Mouse (Mus musculus) embryonic facial prominence, embryonic 13.5 days (tissue): ENCODE measurements at regions not wholly inside any gene's neighbourhood (a gene's known extent, or its start where the extent isn't known, plus 50 kb on each side); places are given as distances from the start of the nearest gene placed in this dataset.
A peak's percentile ranks its signal among the peaks of the same experiment; 100 is the strongest.

Experiments used
- ATAC-seq: fragments of 200-750 bp; cut with Nextera tagmentation; 2 replicates; pipeline ENCODE4 v1.8.0; 2017; ENCODE audit warnings: low read depth; ENCODE audit not compliant: insufficient number of reproducible peaks, insufficient read depth, low FRiP score, low TSS enrichment
- H3K27ac ChIP-seq: fragments of 300-500 bp; sonication (generic); 2 replicates; pipeline ENCODE4 v1.5.1; 2015; ENCODE audit warnings: moderate library complexity, mild to moderate bottlenecking, inconsistent platforms
- H3K27me3 ChIP-seq: fragments of 300-500 bp; sonication (generic); 2 replicates; pipeline ENCODE4 v1.6.1; 2015; ENCODE audit warnings: mild to moderate bottlenecking, inconsistent platforms
- H3K36me3 ChIP-seq: fragments of 300-500 bp; sonication (generic); 2 replicates; pipeline ENCODE4 v1.6.1; 2015; ENCODE audit warnings: mild to moderate bottlenecking, inconsistent platforms
- H3K4me1 ChIP-seq: fragments of 300-500 bp; sonication (generic); 2 replicates; pipeline ENCODE4 v1.6.1; 2015; ENCODE audit warnings: inconsistent platforms
- H3K4me2 ChIP-seq: fragments of 300-500 bp; sonication (generic); 2 replicates; pipeline ENCODE4 v1.6.1; 2015; ENCODE audit warnings: moderate library complexity, mild to moderate bottlenecking, inconsistent platforms
- H3K4me3 ChIP-seq: fragments of 300-500 bp; sonication (generic); 2 replicates; pipeline ENCODE4 v1.5.1; 2015; ENCODE audit warnings: mild to moderate bottlenecking, inconsistent platforms
- H3K9ac ChIP-seq: fragments of 300-500 bp; sonication (generic); 2 replicates; pipeline ENCODE4 v1.6.1; 2015; ENCODE audit warnings: mild to moderate bottlenecking, inconsistent platforms
- H3K9me3 ChIP-seq: fragments of 300-500 bp; sonication (generic); 2 replicates; pipeline ENCODE4 v1.6.1; 2016; ENCODE audit warnings: inconsistent platforms
- WGBS: fragments of 180-500 bp; shearing (Covaris S2); methylation state at CpG from one replicate; pipeline ENCODE4 v1.1.7; 2015; ENCODE audit warnings: mixed read lengths; 5-methylcytosine and 5-hydroxymethylcytosine counted together

DNA sequence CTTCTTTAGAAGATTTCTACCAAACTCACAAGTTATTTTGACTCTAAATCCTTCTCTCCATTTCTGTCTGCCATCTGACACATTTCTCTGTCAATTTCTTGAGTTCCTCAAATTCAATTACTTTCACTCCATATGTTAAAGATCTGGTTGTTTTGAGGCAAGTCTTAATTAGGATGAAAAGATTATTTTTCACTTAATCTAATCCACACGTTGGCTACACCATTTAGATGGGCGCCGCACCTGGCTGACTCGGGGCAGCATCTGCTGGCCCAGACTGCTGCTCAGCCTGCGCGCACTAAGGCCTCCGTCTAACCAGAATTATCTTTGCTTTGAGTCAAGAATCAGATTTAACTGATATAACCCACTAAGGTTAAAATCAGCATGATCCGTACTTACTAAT is 894.3 kb downstream of the Diaph3 start:
- Histone ChIP-seq H3K4me1 (no peaks in the 10 kb centered on the region), H3K4me2 (no peak overlapping the region), H3K9me3 (no peaks in the 10 kb centered on the region), H3K9ac (no peak overlapping the region), H3K27me3 (no peaks in the 10 kb centered on the region), H3K4me3 (no peak overlapping the region), H3K27ac (no peak overlapping the region), H3K36me3 (no peaks in the 10 kb centered on the region)
- ATAC-seq: no peak
- WGBS: 60% methylated on average over 8 of the region's 8 CpGs

DNA sequence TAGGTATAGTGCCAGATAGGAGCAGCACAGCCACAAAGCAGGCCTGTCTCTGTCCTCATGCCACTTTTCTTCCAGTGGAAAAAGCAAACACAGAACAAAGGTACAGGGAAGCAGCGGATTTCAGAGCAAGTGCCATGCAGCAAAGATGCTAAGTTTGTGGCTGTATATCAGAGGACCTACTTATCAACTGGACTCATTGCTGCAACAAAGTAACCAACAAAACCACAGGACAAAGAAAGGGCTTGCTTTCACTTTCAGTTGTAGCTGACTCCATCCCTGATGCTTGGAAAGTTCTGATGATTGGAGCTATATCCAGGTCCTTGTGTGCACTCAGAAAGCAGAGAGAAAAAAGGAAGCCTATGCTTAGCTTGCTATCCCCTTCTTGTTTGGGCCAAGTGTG is 897.4 kb downstream of the Diaph3 start:
- H3K27ac ChIP-seq: no peak overlapping the region
- 79% methylated on average over 1 of the region's 1 CpGs for WGBS
- H3K9me3 ChIP-seq: no peaks in the 10 kb centered on the region
- no peaks in the 10 kb centered on the region for H3K27me3 ChIP-seq
- no peak overlapping the region for H3K4me2 ChIP-seq
- no peak for ATAC-seq
- no peaks in the 10 kb centered on the region for H3K36me3 ChIP-seq
- no peak overlapping the region for H3K4me3 ChIP-seq
- no peaks in the 10 kb centered on the region for H3K4me1 ChIP-seq
- H3K9ac ChIP-seq: no peak overlapping the region

DNA sequence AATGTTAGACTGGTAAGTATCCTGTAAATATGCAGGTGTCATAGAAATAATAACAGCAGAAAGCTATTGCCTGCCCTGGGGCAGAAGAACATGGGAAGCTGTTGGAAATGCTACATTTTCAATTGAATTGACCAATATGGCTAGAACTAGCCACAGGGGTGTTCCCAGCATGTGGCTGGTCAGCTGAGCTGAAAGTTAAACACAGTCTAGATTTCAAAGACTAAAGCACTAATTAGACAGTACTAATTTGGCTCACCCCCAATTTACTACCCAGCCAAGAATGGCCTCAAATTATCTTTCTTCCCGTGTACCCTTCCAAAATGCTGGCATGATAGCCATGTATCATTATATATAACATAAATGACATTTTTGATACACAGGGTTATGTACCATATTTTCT is 898.2 kb downstream of the Diaph3 start:
- WGBS: 65% methylated on average over 1 of the region's 1 CpGs
- no peak overlapping the region for H3K9ac ChIP-seq
- H3K4me2 ChIP-seq: no peak overlapping the region
- H3K4me1 ChIP-seq: no peaks in the 10 kb centered on the region
- no peaks in the 10 kb centered on the region for H3K27me3 ChIP-seq
- no peaks in the 10 kb centered on the region for H3K36me3 ChIP-seq
- ATAC-seq: no peak
- no peak overlapping the region for H3K4me3 ChIP-seq
- H3K9me3 ChIP-seq: no peaks in the 10 kb centered on the region
- no peak overlapping the region for H3K27ac ChIP-seq

DNA sequence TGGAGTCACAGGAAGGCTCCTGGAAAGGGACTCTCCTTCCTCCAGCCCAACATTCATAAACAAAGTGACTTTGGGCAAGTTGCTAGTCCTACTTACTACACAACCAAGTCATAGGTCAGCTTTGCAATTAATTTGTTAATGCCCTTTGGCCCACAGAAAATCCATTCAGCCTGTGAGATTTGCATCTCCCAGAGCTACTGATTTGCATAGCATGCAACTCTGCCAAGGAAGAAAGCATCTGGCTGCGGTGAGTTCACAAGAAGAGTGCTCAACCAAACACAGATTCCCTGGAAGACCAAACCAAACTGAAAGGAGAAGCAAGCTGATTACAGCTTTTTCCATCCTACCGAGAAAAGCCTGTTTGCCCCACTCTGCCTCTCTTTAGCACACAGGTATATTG is 901.9 kb downstream of the Diaph3 start:
- H3K4me1 ChIP-seq: no peaks in the 10 kb centered on the region
- no peak overlapping the region for H3K4me2 ChIP-seq
- 36% methylated on average over 2 of the region's 2 CpGs for WGBS
- no peaks in the 10 kb centered on the region for H3K27me3 ChIP-seq
- ATAC-seq: no peak
- H3K36me3 ChIP-seq: no peaks in the 10 kb centered on the region
- H3K9me3 ChIP-seq: no peaks in the 10 kb centered on the region
- H3K27ac ChIP-seq: no peak overlapping the region
- no peak overlapping the region for H3K9ac ChIP-seq
- H3K4me3 ChIP-seq: no peak overlapping the region

DNA sequence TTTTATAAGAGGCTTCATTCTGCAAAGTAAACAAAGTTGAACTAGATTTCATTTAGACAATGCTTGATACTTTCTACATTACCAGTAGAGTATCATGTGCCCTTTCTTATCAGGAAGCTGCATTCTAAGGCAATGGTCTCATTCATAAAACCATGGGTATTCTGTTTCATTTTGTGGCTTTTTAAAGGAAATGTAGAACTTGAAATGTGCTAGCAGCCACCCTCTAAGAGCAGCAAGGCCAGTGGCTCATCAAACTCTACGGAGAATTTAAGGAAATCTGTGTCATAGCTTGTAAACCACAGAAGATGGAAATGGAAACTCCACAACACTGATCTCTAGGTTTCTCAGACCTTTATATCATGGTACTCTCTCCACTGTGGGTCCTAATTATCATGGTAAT is 907.7 kb downstream of the Diaph3 start:
- no peaks in the 10 kb centered on the region for H3K4me1 ChIP-seq
- H3K4me3 ChIP-seq: no peak overlapping the region
- ATAC-seq: no peak
- H3K9me3 ChIP-seq: no peaks in the 10 kb centered on the region
- H3K4me2 ChIP-seq: no peak overlapping the region
- H3K27ac ChIP-seq: no peak overlapping the region
- H3K36me3 ChIP-seq: no peaks in the 10 kb centered on the region
- no peaks in the 10 kb centered on the region for H3K27me3 ChIP-seq
- 71% methylated on average over 1 of the region's 1 CpGs for WGBS
- H3K9ac ChIP-seq: no peak overlapping the region

DNA sequence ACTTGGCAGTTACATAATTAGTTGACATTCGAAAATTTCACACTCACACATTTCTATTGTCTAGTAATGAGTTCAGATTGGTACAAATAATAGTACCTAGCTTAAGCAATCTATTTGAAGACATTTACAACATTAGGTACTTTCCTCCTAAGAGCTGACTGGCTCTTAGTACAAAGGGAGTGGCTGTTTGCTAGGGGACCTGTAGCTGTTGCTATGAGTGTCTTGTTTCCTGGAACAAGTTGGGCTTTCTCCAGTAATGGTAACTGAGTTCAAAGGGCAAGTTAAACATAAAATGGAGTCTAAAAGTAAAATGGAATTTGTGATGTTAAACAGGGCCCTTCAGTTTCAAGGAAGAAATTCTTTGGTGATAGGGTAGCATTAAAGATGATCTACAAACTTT is 910.4 kb downstream of the Diaph3 start:
- H3K4me1 ChIP-seq: no peaks in the 10 kb centered on the region
- H3K9me3 ChIP-seq: no peaks in the 10 kb centered on the region
- no peak overlapping the region for H3K4me3 ChIP-seq
- no peak overlapping the region for H3K9ac ChIP-seq
- no peaks in the 10 kb centered on the region for H3K27me3 ChIP-seq
- no peak for ATAC-seq
- H3K36me3 ChIP-seq: no peaks in the 10 kb centered on the region
- no peak overlapping the region for H3K4me2 ChIP-seq
- H3K27ac ChIP-seq: no peak overlapping the region
- WGBS: 52% methylated on average over 1 of the region's 1 CpGs

DNA sequence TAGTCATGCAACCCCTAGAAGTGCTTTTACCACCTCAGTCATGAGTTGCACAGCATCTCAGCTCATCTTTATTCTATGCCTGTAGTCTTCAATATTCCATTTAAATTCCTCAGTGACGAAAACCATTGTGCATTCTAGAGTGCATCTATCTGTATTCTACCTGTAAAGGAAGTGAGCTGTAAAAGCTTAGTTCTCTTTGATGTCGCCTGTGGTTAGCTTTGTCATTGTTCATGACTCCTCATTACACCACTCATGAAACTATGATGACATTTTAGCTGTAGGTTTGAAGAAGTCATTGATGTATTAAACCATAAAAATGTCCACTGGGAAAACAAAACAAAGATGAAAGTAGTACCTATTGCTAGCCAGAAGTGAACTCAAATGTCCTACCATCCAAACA is 911.3 kb downstream of the Diaph3 start:
- 85% methylated on average over 2 of the region's 2 CpGs for WGBS
- Histone ChIP-seq H3K9ac (no peak overlapping the region), H3K4me3 (no peak overlapping the region), H3K27me3 (no peaks in the 10 kb centered on the region), H3K4me1 (no peaks in the 10 kb centered on the region), H3K9me3 (no peaks in the 10 kb centered on the region), H3K27ac (no peak overlapping the region), H3K36me3 (no peaks in the 10 kb centered on the region), H3K4me2 (no peak overlapping the region)
- no peak for ATAC-seq

DNA sequence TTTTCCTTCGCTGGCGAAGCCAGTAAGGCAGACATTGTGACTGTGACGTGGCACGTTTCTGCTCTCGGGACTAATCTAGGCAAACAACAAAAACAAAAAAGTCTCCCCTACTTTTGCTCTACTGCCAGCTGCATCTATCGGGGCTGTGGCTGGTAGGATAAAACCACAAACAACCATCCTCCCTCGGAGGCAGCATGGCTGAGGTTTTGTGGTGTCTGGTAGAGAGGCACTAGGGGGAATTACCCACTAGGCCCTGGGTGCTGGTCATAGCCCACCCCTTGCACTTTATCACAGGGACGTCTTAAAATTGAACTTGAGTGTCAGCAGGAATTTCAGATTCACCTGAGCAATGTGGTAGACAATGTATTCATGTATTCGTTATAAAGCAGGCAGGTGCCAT is 925.3 kb downstream of the Diaph3 start:
- Histone ChIP-seq H3K4me2 (no peak overlapping the region), H3K4me3 (no peak overlapping the region), H3K36me3 (no peaks in the 10 kb centered on the region), H3K27ac (no peak overlapping the region), H3K27me3 (no peaks in the 10 kb centered on the region), H3K9me3 (no peaks in the 10 kb centered on the region), H3K4me1 (no peaks in the 10 kb centered on the region), H3K9ac (no peak overlapping the region)
- no peak for ATAC-seq
- WGBS: 79% methylated on average over 9 of the region's 9 CpGs

DNA sequence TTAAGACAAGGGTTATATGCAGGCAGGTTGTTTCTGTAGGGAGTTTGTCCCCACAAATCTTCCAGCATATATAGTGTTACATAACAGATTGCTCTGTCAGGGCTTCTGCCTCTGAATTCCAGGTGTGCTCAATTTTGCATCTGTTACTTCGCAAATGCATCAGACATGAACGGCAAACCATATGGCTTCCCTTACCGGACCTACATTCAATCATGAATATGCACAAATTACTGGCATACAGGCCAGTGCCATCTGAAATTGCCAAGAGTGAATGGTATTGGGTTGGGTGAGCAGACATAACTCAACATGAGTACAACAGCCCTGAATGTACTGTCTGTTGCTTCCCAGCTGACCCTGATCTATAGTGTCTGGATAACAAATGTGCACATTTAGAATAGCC is 929.4 kb downstream of the Diaph3 start:
- no peak overlapping the region for H3K9ac ChIP-seq
- H3K36me3 ChIP-seq: no peaks in the 10 kb centered on the region
- H3K27ac ChIP-seq: no peak overlapping the region
- no peak overlapping the region for H3K4me2 ChIP-seq
- no peaks in the 10 kb centered on the region for H3K4me1 ChIP-seq
- ATAC-seq: 0 out of 2 replicates have a peak, but pooled peaks have one; percentile 26
- 57% methylated on average over 3 of the region's 3 CpGs for WGBS
- H3K27me3 ChIP-seq: no peaks in the 10 kb centered on the region
- no peaks in the 10 kb centered on the region for H3K9me3 ChIP-seq
- no peak overlapping the region for H3K4me3 ChIP-seq

DNA sequence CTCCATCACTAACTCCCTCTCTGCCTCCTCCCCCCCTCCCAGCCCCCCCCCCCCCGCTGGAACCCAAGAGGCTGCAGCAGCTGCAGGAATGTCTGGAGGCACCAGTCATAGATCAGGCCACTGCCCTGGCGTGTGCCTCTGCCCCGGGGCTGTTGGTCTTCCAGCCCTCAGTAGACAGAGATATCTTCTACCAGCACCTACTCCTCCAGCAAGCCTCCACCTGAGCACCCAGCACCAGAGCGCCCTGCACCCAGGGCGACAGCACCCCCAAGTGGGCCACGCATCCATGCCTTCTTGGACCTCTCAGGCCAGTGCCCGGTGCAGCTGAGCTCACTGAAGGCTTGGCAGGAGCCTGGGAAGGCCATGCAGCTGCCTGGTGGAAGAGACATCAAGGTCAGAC is 936.5 kb downstream of the Diaph3 start:
- Histone ChIP-seq H3K4me1 (no peaks in the 10 kb centered on the region), H3K9me3 (no peaks in the 10 kb centered on the region), H3K4me3 (no peak overlapping the region), H3K27me3 (no peaks in the 10 kb centered on the region), H3K4me2 (no peak overlapping the region), H3K9ac (no peak overlapping the region), H3K36me3 (no peaks in the 10 kb centered on the region), H3K27ac (no peak overlapping the region)
- ATAC-seq: 0 out of 2 replicates have a peak, but pooled peaks have one; percentile 10
- 76% methylated on average over 7 of the region's 7 CpGs for WGBS

DNA sequence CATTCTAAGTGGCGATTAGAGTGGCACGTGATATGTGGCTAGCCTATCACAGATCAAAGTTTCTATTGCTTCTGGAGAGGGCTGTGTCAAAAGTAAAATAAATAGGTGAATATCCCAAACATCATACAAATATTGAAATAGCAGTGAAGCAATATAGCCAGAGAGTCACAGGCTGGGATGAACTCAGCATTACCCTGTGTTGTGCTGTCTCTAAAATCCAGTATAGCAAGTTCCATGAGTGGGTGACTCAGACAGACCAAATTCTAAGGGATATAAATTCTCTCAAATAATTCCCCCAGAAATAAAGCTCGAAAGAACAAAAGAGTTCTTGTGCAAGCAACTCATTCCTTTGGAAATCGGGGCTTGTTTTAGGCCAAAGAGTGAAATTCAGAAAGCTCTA is 943.2 kb downstream of the Diaph3 start:
- Histone ChIP-seq H3K4me3 (no peak overlapping the region), H3K9me3 (no peaks in the 10 kb centered on the region), H3K9ac (no peak overlapping the region), H3K4me2 (no peak overlapping the region), H3K4me1 (no peaks in the 10 kb centered on the region), H3K27me3 (no peaks in the 10 kb centered on the region), H3K27ac (no peak overlapping the region), H3K36me3 (no peaks in the 10 kb centered on the region)
- 81% methylated on average over 4 of the region's 4 CpGs for WGBS
- ATAC-seq: no peak

DNA sequence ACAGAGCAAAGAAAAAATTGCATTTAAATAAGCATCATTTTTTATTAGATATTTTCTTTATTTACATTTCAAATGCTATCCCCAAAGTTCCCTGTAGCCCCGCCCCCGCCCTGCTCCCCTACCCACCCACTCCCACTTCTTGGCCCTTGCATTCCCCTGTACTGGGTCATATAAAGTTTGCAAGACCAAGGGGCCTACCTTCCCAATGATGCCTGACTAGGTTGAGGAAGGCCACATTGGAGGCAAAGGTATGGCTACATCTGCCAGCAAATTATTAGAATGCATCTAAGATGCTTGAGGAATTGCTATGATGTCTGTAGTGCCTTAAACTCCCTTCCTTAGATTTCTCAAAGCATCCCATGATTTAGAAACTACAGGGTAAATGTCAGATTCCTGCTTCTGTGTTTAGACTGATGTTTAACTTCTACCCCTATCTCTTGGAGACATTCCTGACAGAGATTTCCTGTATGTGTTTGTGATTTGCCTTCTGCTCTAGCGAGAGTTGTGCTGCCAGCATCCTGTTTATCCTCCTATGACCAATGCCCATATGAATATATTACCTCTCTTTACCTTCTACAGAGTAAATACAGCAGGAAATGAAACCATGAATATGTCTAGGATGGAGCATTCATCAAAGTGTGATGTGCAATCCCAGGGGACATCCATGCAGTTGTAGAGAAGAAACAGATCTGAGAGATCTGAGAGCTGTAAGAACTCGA is 956.2 kb downstream of the Diaph3 start:
- Histone ChIP-seq H3K36me3 (no peaks in the 10 kb centered on the region), H3K9me3 (no peaks in the 10 kb centered on the region), H3K4me2 (no peak overlapping the region), H3K4me1 (no peaks in the 10 kb centered on the region), H3K9ac (no peak overlapping the region), H3K27ac (no peak overlapping the region), H3K27me3 (no peaks in the 10 kb centered on the region), H3K4me3 (no peak overlapping the region)
- no peak for ATAC-seq
- 74% methylated on average over 4 of the region's 4 CpGs for WGBS
